Mouse (Mus musculus) testis, adult 2 months (tissue): ENCODE results near the gene Pdia5.

ENCODE experiments used
- CTCF ChIP-seq: fragments of 200-500 bp; IDR thresholded peaks from 2 replicates; pipeline ENCODE4 v1.5.1; 2012; ENCODE audit warnings: low read depth, mild to moderate bottlenecking, inconsistent platforms, low read length, moderate library complexity; ENCODE audit not compliant: control insufficient read depth, insufficient read depth, insufficient replicate concordance
- POLR2A ChIP-seq: fragments of 200-500 bp; IDR thresholded peaks from 2 replicates; pipeline ENCODE4 v1.6.1; 2012; ENCODE audit warnings: low read depth, mild to moderate bottlenecking, inconsistent platforms, low read length, moderate library complexity; ENCODE audit not compliant: control insufficient read depth

DNA sequence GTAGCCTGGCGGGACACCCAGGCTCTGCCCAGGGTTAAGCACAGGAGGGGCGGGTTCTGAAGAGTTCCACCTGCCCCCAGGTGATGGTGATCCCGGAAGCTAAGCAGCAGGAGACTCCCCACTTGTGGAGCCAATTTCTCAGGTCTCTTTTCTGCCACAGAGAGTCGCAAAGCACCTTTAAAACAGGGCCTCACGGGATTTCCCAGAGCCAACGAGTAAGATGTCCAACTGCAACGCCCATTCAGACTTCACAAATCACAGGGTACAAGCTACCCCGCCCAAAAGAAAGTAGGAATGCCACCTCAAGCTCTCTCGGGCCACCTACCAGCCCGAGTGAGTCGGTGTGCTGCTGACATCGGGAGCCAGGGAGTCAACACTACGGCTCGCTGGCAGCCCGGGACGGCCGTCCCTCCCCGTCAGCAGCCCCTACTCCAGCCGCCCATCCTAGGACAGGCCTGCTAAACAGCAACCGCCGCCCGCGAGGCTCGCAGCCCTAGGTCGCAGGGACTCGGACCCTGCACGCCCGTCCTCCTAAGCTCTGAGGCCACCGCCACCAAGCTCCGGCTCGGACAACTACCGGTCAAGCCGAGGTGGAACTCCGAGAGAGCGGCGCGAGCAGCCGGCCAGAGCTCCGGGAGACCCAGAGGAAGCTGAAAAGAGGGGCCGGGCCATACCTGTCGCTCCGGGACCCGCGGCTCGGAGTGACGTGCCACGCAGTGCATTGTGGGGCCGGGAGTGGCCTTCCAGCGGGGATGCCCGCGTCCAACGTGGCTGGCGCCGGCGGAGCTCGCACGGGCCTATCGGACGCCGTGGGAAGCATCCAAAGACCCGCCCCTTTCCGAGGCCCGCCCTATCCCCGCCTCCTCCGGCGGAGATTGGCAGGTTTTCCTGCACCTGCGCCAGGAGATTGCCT is 127.3 kb downstream of the Pdia5 start, which contains the start of gene Sec22a:
- TF ChIP-seq CTCF (no peak), POLR2A (peak; percentile 81)
